Mouse (Mus musculus) E14TG2a.4 (cell line): ENCODE measurements around the gene Gucy1b2.

Source experiments
- H3K27me3 ChIP-seq: 2 replicates; pipeline ENCODE4 v1.6.1; 2014; ENCODE audit warnings: low read length, control low read depth; ENCODE audit not compliant: insufficient read depth
- H3K36me3 ChIP-seq: 2 replicates; pipeline ENCODE4 v1.6.1; 2014; ENCODE audit warnings: low read length, control low read depth; ENCODE audit not compliant: insufficient read depth
- H3K4me1 ChIP-seq: replicated peaks from 2 replicates; pipeline ENCODE4 v1.6.1; 2014; ENCODE audit warnings: low read depth, low read length, control low read depth
- H3K4me3 ChIP-seq: replicated peaks from 2 replicates; pipeline ENCODE4 v1.5.1; 2014; ENCODE audit warnings: mild to moderate bottlenecking, low read length
- H3K9me3 ChIP-seq: 2 replicates; pipeline ENCODE4 v1.6.1; 2014; ENCODE audit warnings: low read length, control low read depth
- CTCF ChIP-seq: conservative IDR thresholded peaks from 2 replicates; pipeline ENCODE4 v1.5.1; 2014; ENCODE audit warnings: low read length
- NANOG ChIP-seq: IDR thresholded peaks from 2 replicates; pipeline ENCODE4 v1.6.1; 2014; ENCODE audit warnings: borderline replicate concordance, low read length, mixed read lengths
- POU5F1 ChIP-seq: IDR thresholded peaks from 2 replicates; pipeline ENCODE4 v1.6.1; 2014; ENCODE audit warnings: low read length, borderline replicate concordance

Gucy1b2 gene

DNA sequence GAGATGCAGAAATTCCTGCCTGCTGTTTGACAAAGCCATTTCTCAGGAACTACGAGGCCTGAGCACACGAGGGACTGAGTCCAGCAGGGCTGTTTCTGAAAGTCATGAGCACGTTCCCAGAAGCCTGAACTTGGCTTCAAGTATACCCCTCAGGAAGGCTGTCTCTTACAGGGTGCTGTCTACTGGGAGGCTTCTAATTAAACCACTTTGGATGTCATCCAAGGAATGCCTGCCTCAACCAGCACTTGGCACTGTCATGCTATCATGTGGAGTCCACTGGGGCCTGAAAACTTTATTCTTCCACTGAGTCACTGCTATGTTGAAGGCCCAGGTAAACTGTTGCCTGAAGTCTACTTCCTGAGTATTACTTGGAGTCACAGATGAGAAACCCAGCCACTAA is 2.0 kb downstream of the Gucy1b2 start:
- H3K27me3 ChIP-seq, result peaks cover 8% of the 10 kb centered on the region; the same call in 1 of the 2 replicates
- no peaks in the 10 kb centered on the region for H3K36me3 ChIP-seq
- H3K4me1 ChIP-seq, result peaks cover 9% of the 10 kb centered on the region
- no peaks in the 10 kb centered on the region for H3K9me3 ChIP-seq
- TF ChIP-seq POU5F1, result no peak
- TF ChIP-seq NANOG, result no peak
- TF ChIP-seq CTCF, result no peak
- H3K4me3 ChIP-seq, result no peak overlapping the region

DNA sequence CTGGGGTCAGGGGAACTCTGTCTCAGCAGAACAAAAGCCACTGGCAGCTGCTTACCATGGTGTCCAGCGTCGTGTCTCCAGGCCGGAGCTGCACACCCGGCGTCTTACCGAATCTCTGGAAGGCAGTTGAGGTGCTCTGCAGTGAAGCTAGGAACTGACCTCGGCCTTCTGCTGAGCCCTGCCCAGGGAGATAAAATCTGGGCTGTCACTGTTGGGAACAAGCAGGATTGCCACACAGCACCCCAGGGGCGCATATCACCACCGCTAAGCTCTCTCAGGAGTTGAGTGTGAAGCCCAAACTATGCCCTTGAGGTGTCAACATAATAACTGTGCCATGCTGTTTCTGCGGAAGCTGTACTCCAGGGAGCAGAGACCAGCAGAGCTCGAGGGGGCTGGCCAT is 2.8 kb downstream of the Gucy1b2 start:
- Histone ChIP-seq H3K4me3 (no peak overlapping the region), H3K4me1 (peaks cover 9% of the 10 kb centered on the region), H3K36me3 (no peaks in the 10 kb centered on the region), H3K27me3 (peaks cover 8% of the 10 kb centered on the region; the same call in 1 of the 2 replicates), H3K9me3 (no peaks in the 10 kb centered on the region)
- TF ChIP-seq CTCF (no peak), NANOG (no peak), POU5F1 (no peak)

DNA sequence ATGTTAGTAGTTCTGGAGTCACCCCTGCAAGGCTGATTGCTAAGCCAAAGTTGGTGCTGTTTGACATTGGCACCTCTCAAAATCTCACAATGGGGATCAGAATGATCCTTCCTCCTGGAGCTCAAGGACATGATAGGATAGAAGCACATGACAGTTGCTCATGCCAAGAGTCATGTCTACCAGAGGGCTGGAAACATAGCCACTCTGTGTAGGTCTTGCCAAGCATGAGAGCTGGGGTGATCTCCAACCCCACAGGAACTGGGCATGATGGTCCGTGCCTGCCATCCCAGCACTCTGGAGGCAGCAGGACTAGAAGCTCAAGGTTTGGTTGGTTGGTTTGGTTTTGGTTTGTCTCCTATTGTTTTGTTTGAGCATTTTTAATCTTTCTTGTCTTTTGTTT is 5.4 kb downstream of the Gucy1b2 start:
- Histone ChIP-seq H3K4me1 (no peaks in the 10 kb centered on the region), H3K9me3 (no peaks in the 10 kb centered on the region), H3K4me3 (no peak overlapping the region), H3K27me3 (peaks cover 8% of the 10 kb centered on the region; the same call in 1 of the 2 replicates), H3K36me3 (no peaks in the 10 kb centered on the region)
- TF ChIP-seq CTCF, result no peak
- TF ChIP-seq NANOG, result no peak
- TF ChIP-seq POU5F1, result no peak

DNA sequence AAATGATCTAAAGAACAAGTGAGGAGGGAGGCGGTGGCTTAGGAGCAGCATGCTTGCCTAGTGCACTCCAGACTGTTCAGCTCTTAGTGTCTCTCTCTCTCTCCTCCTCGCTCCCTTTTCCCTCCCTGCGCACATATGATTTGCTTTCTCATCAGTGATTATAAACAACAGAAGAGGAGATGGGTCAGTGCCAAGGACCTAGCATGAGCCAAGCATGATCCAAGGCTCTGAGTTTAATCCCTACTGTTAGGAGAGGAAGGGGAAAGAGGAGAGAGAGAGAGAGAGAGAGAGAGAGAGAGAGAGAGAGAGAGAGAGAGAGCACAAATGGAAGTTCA is 8.9 kb downstream of the Gucy1b2 start:
- H3K9me3 ChIP-seq, result no peaks in the 10 kb centered on the region

DNA sequence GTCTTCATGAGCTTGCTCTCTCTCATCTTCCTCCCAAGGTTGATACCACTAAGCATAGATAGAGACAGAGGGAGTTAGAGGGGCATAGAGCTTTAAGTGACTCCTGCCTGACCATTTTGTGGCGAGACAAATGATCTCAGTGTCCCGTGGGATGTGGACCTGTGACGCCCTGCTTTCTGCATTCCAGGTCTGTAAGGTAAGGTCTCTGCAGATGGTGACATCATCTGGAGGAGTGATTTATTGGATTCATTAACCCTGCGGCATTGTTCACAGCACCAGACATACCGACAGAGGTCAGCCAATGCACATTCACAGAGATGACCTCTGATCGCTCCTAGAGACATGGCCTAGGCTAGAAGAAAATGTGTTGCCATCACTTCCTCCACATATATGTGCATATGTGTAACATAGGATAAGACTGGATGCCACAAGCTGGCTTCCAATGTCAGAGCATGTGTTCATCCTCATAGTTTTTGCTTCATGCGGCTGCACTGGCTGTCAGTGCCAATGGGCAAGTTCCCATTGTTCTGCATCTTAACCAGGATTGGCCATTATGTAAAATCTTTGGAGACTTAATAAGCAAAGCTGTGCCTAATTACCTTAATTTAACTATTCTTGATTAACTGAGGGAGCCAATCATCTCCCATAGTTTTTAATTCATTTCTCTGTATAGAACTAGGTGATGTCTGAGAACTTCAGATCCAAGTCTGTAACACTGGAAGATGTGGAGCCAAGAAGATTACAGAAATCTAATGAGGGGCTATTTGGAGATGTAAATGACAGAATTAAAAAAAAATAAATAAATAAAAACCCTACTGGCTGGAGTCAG is 9.5 kb downstream of the Gucy1b2 start:
- H3K4me3 ChIP-seq, result no peak overlapping the region
- H3K27me3 ChIP-seq, result no peaks in the 10 kb centered on the region
- no peaks in the 10 kb centered on the region for H3K9me3 ChIP-seq
- H3K4me1 ChIP-seq, result no peaks in the 10 kb centered on the region
- TF ChIP-seq POU5F1, result no peak
- TF ChIP-seq NANOG, result no peak
- no peak for TF ChIP-seq CTCF
- no peaks in the 10 kb centered on the region for H3K36me3 ChIP-seq

More for the DNA sequence above, 8.9 kb downstream of the Gucy1b2 start:
- Histone ChIP-seq H3K27me3 (no peaks in the 10 kb centered on the region), H3K4me1 (no peaks in the 10 kb centered on the region), H3K36me3 (no peaks in the 10 kb centered on the region), H3K4me3 (no peak overlapping the region)
- TF ChIP-seq NANOG (no peak), POU5F1 (no peak), CTCF (no peak)

DNA sequence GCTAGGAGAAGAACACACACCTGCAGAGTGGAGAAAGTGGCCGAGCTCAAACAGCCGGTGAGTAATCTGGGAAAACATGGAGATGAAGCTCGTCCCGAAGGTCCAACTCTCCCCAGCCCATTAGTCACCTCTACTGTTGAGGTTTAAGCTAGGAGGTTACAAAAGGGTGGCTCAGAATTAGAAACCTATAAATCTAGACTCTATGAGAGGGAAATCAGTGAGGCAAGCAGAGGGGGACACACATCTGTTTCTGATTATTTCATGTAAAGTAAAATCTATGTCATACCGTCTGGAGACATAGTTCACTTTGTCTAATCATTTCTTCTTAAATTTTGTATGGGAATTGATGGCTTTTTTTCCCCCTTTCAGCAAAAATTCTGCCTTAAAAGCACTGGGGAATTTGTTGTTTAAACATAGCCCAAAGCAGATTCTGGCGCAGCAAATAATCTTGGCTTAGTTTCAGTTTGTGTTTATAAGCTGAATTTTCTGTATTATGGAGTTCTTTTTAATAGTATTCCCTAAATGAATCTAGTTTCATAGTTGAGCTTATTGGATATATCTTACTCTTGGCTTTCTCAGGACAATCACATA is 12.2 kb downstream of the Gucy1b2 start:
- TF ChIP-seq POU5F1 (no peak), NANOG (no peak), CTCF (no peak)
- no peaks in the 10 kb centered on the region for H3K9me3 ChIP-seq
- H3K27me3 ChIP-seq, result no peaks in the 10 kb centered on the region
- no peak overlapping the region for H3K4me3 ChIP-seq
- H3K4me1 ChIP-seq, result no peaks in the 10 kb centered on the region
- H3K36me3 ChIP-seq, result no peaks in the 10 kb centered on the region

DNA sequence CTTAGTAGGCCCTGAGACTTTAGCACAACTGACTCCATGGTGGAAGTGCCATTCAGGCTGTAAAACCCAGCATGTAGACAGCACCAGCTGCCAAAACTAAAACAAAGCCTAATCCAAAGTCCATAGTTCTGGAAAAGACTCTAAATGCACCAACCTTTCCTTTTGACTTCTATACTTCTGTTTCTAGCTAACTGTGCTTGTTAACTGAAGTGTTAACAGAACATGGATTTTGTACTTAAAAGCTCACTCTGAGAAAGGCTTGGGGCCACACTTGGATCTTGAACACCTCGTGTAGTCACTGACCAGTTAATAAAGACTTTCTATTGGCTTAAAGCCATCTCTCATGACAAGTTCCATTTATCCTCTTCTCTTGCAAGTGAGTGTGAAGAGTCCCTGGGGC is 13.1 kb downstream of the Gucy1b2 start:
- H3K4me3 ChIP-seq, result no peak overlapping the region
- H3K27me3 ChIP-seq, result no peaks in the 10 kb centered on the region
- TF ChIP-seq POU5F1 (no peak), NANOG (no peak), CTCF (no peak)

DNA sequence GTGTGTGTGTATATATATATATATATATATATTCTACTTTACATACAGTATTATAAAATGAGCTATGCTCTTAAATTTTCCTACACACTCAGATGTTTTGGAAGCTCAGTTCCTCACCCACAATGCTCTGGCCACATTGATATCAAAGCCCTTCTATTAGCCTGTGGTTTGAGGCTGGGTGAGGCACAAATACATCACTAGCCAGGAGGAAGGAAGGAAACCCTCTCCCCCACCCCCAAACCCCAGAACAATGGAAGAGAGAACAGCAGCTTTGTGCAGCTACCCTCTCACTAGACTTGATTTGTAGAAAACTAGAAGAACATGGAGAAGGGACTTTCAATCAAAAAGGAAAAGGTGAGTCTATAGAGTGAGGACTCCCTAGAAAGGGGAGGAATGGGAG is 16.1 kb downstream of the Gucy1b2 start:
- Histone ChIP-seq H3K27me3 (no peaks in the 10 kb centered on the region), H3K4me1 (no peaks in the 10 kb centered on the region), H3K9me3 (no peaks in the 10 kb centered on the region), H3K36me3 (no peaks in the 10 kb centered on the region), H3K4me3 (no peak overlapping the region)
- TF ChIP-seq NANOG (no peak), POU5F1 (no peak), CTCF (no peak)

More for the DNA sequence above, 13.1 kb downstream of the Gucy1b2 start:
- no peaks in the 10 kb centered on the region for H3K36me3 ChIP-seq
- H3K9me3 ChIP-seq, result no peaks in the 10 kb centered on the region
- no peaks in the 10 kb centered on the region for H3K4me1 ChIP-seq

DNA sequence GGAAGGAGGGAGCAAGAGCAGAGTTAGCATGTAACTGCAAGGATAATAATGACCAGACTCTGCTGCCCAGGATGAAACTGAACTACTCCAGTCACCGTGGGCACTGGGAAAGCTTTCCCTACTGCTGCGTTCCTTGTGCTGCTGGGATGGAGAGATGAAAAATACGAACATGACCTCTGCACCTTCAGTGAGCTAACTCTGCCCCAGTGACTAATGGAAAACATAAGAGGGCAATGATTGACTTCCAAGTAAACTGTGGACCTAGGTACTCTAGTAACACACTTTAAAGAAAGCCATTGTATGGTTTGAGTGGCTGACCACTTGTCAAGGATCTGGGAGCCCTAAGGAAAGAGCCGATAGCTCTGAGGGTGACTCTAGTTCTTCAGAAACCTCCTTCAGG is 17.9 kb downstream of the Gucy1b2 start:
- no peak for TF ChIP-seq CTCF
- TF ChIP-seq NANOG, result no peak
- TF ChIP-seq POU5F1, result no peak
- H3K36me3 ChIP-seq, result no peaks in the 10 kb centered on the region
- no peaks in the 10 kb centered on the region for H3K27me3 ChIP-seq
- H3K9me3 ChIP-seq, result no peaks in the 10 kb centered on the region
- H3K4me3 ChIP-seq, result no peak overlapping the region
- no peaks in the 10 kb centered on the region for H3K4me1 ChIP-seq
